Mouse (Mus musculus): ENCODE results near the gene Wbp1. TPM values are rescaled to one million over a fixed set of nuclear protein-coding genes. Genes with fewer than 3 reads are reported as not detected.

Wbp1 gene
- polyA plus RNA-seq, 1 experiment = 93.1 TPM

DNA sequence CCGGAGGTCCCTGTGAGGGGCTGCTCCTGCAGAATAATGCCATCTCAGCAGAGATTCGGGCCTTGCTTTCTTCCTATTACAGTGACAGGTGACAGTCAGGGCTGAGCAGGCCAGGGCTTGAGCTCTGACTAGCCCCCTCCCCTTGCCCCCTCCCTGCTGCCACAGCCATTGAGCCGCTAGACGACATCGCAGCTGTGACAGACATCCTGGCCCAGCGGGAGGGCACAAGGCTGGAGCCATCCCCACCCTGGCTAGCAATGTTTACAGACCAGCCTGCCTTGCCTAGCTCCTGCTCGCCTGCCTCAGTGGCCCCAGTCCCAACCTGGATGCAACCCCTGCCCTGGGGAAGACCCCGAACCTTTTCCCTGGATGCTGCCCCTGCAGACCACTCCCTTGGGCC is 30.4 kb upstream of the Wbp1 start:
- DNase-seq = no peak
- WGBS = 24% methylated on average over 8 of the region's 8 CpGs
- no peak overlapping the region for H3K27ac ChIP-seq (ENCODE audit: insufficient read depth, low read length)
- H3K4me1 ChIP-seq (ENCODE audit: control insufficient read depth, insufficient read depth, low read length) = no peaks in the 10 kb centered on the region
- H3K4me3 ChIP-seq (replicated peaks; ENCODE audit: insufficient read depth, low read depth, low read length) = no peak overlapping the region
- TF ChIP-seq CTCF (IDR thresholded peaks at IDR 0.05; ENCODE audit: borderline replicate concordance, insufficient read depth, low read depth, low read length) (no peak), POLR2A (IDR thresholded peaks at IDR 0.05; ENCODE audit: borderline replicate concordance, insufficient read depth, low read length) (no peak)
- no peaks in the 10 kb centered on the region for H3K27me3 ChIP-seq (ENCODE audit: control insufficient read depth, insufficient read depth, low read length)

DNA sequence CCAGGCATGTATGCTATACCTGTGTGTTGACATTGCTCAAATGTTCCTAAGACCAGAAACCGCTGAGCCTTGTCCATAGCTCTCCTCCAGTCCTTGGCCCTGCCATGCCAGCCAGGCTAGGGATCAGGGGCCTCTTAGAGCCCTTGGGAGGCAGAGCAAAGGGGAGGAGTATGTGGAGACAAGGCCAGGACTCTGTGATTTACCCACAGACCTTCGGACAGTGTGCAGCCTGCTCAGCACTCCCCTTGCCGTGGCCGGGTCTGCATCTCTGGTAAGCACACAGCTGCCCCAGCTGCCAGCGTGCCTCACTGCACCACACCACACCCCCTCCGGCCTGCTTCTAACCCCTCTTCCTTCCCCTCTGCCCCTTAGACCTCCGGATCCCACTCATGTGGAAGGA is 25.9 kb upstream of the Wbp1 start:
- Histone ChIP-seq H3K4me1 (ENCODE audit: control insufficient read depth, insufficient read depth, low read length) (no peaks in the 10 kb centered on the region), H3K27ac (ENCODE audit: insufficient read depth, low read length) (no peak overlapping the region), H3K4me3 (replicated peaks; ENCODE audit: insufficient read depth, low read depth, low read length) (no peak overlapping the region), H3K27me3 (ENCODE audit: control insufficient read depth, insufficient read depth, low read length) (no peaks in the 10 kb centered on the region)
- DNase-seq = no peak
- TF ChIP-seq POLR2A (IDR thresholded peaks at IDR 0.05; ENCODE audit: borderline replicate concordance, insufficient read depth, low read length) (no peak), CTCF (IDR thresholded peaks at IDR 0.05; ENCODE audit: borderline replicate concordance, insufficient read depth, low read depth, low read length) (no peak)
- WGBS = 55% methylated on average over 7 of the region's 7 CpGs

DNA sequence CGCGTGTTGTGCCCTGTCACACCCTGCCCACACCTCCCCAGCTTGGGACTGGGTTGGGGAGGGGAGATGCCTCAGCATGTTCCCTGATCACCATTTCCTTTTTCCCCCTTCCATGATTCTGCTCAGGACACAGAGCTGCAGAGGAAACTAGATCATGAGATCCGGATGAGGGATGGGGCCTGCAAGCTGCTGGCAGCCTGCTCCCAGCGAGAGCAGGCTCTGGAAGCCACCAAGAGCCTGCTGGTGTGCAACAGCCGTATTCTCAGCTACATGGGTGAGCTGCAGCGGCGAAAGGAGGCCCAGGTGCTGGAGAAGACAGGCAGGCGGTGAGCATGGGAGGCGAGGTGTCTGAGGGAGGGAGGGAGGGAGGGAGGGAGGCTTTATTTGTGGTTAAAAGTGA is 24.4 kb upstream of the Wbp1 start:
- no peaks in the 10 kb centered on the region for H3K4me1 ChIP-seq (ENCODE audit: control insufficient read depth, insufficient read depth, low read length)
- H3K4me3 ChIP-seq (replicated peaks; ENCODE audit: insufficient read depth, low read depth, low read length) = no peak overlapping the region
- TF ChIP-seq POLR2A (IDR thresholded peaks at IDR 0.05; ENCODE audit: borderline replicate concordance, insufficient read depth, low read length) (no peak), CTCF (IDR thresholded peaks at IDR 0.05; ENCODE audit: borderline replicate concordance, insufficient read depth, low read depth, low read length) (no peak)
- 74% methylated on average over 9 of the region's 9 CpGs for WGBS
- DNase-seq = no peak
- H3K27ac ChIP-seq (ENCODE audit: insufficient read depth, low read length) = no peak overlapping the region
- H3K27me3 ChIP-seq (ENCODE audit: control insufficient read depth, insufficient read depth, low read length) = no peaks in the 10 kb centered on the region

DNA sequence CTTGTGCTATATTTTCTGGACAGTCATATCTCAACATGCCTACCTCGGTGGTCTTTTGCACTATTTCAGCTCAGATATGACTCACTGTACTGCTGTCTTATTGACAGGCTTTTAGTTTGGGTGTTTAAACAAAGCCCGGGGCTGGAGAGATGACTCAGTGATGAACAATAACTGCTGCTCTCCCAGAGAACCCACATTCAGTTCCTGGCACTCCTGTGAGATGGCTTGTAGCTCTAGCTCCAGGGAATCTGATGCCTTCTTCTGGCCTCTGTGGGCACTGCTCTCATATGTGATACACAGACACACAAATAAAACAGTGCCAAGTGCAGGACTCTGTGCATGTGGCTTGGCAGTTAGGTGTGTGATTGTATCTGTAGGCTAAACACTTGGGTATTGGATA is 23.9 kb upstream of the Wbp1 start:
- no peaks in the 10 kb centered on the region for H3K27me3 ChIP-seq (ENCODE audit: control insufficient read depth, insufficient read depth, low read length)
- no peak for DNase-seq
- 71% methylated on average over 2 of the region's 2 CpGs for WGBS
- H3K4me3 ChIP-seq (replicated peaks; ENCODE audit: insufficient read depth, low read depth, low read length) = no peak overlapping the region
- H3K4me1 ChIP-seq (ENCODE audit: control insufficient read depth, insufficient read depth, low read length) = no peaks in the 10 kb centered on the region
- TF ChIP-seq CTCF (IDR thresholded peaks at IDR 0.05; ENCODE audit: borderline replicate concordance, insufficient read depth, low read depth, low read length) = no peak
- TF ChIP-seq POLR2A (IDR thresholded peaks at IDR 0.05; ENCODE audit: borderline replicate concordance, insufficient read depth, low read length) = no peak
- no peak overlapping the region for H3K27ac ChIP-seq (ENCODE audit: insufficient read depth, low read length)

DNA sequence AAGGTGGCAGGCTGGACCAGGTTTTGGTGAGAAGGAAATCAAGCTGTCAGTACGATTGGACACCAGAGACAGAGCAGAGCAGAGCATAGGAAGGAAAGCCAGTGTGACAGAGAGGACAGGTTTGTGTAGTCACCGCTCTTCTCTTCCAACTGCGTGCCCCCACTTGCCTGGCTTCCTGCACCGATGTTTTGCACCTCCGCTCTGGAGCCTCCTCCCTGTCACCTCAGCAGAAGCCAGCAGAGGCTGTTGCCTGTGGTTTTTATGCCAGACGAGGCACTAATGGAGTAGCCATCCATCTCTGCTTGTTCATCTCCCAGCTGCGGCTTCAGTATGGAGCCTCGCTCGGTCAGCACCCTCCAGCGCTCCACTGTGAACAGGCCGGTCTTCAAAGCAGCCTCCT is 21.5 kb upstream of the Wbp1 start:
- no peak overlapping the region for H3K4me3 ChIP-seq (replicated peaks; ENCODE audit: insufficient read depth, low read depth, low read length)
- H3K4me1 ChIP-seq (ENCODE audit: control insufficient read depth, insufficient read depth, low read length) = no peaks in the 10 kb centered on the region
- DNase-seq = no peak
- WGBS = 65% methylated on average over 11 of the region's 11 CpGs
- TF ChIP-seq POLR2A (IDR thresholded peaks at IDR 0.05; ENCODE audit: borderline replicate concordance, insufficient read depth, low read length) = no peak
- TF ChIP-seq CTCF (IDR thresholded peaks at IDR 0.05; ENCODE audit: borderline replicate concordance, insufficient read depth, low read depth, low read length) = no peak
- H3K27ac ChIP-seq (ENCODE audit: insufficient read depth, low read length) = no peak overlapping the region
- H3K27me3 ChIP-seq (ENCODE audit: control insufficient read depth, insufficient read depth, low read length) = no peaks in the 10 kb centered on the region

DNA sequence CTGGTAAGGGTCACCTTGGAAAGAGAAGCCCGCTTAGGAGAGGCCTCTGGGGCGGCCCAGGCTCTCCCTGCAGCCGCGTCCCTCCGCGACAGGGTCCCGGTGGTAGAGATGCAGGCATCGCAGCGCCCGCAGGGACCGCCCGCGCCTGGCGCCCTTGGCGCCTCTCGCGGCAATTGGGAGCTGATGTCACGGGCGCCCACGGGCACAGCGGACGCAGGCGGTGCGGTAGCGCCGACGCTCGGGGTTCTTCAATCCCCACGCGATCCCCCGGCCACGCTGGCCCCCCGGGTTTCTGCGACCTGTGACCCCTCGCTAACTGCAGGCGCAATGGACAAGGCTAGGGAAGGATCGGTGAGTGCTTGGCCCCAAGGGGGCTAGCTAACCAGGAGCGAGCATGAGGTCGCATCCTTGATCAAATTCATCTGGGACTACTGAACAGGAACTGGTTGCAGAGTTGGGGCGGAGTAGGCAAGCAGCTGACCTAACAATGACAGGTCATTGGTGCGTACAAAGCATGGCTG is 20.9 kb upstream of the Wbp1 start:
- TF ChIP-seq POLR2A (IDR thresholded peaks at IDR 0.05; ENCODE audit: borderline replicate concordance, insufficient read depth, low read length) = no peak
- no peak for TF ChIP-seq CTCF (IDR thresholded peaks at IDR 0.05; ENCODE audit: borderline replicate concordance, insufficient read depth, low read depth, low read length)
- Histone ChIP-seq H3K4me1 (ENCODE audit: control insufficient read depth, insufficient read depth, low read length) (no peaks in the 10 kb centered on the region), H3K27me3 (ENCODE audit: control insufficient read depth, insufficient read depth, low read length) (no peaks in the 10 kb centered on the region), H3K4me3 (replicated peaks; ENCODE audit: insufficient read depth, low read depth, low read length) (peak overlapping the region; percentile 28), H3K27ac (ENCODE audit: insufficient read depth, low read length) (no peak overlapping the region)
- WGBS = 6% methylated on average over 41 of the region's 41 CpGs
- DNase-seq = peak in 1 of 2 experiments; percentile 48

DNA sequence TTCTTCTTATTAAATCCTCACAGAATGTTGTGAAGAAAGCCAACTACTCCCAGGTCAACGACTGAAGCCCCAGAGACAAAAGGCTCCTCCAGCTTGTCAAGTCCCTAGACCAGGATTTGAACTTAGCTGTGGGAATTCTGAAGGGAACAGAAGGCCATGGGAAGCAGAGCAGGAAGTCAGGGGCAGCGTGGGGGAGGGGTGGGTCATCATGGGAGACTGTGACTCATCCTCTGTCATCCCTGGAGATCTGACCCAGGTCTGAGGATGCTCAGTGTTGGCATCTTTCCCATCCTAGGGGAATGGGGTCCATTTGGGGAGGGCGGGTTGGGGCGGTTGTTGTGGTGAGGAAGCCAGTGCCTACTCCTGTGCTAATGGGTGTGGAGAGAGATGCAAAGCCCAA is 20.3 kb upstream of the Wbp1 start:
- Histone ChIP-seq H3K27me3 (ENCODE audit: control insufficient read depth, insufficient read depth, low read length) (no peaks in the 10 kb centered on the region; the same call in 1 of the 2 replicates), H3K27ac (ENCODE audit: insufficient read depth, low read length) (no peak overlapping the region), H3K4me3 (replicated peaks; ENCODE audit: insufficient read depth, low read depth, low read length) (no peak overlapping the region), H3K4me1 (ENCODE audit: control insufficient read depth, insufficient read depth, low read length) (no peaks in the 10 kb centered on the region)
- DNase-seq = no peak
- TF ChIP-seq CTCF (IDR thresholded peaks at IDR 0.05; ENCODE audit: borderline replicate concordance, insufficient read depth, low read depth, low read length) (no peak), POLR2A (IDR thresholded peaks at IDR 0.05; ENCODE audit: borderline replicate concordance, insufficient read depth, low read length) (no peak)
- WGBS = 38% methylated on average over 4 of the region's 4 CpGs

DNA sequence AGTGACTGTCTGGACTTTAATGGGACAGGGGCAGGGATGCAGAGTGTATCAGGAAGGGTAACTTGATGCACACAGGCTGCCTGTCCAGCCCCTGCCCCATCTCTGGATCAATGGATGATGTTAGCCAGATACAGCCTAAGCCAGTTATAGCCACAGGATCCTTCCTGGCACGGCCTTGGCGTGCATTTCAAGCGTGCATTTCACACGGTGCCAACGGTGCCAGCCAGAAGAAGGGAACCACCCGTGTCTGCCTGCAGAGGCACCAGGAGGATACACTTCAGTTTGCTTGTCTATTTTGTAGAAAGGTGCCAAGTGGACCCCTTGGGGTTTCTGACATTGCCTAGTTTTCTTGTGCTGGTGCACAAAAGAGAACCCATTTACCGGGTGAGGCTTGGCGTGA is 18.7 kb upstream of the Wbp1 start:
- WGBS = 31% methylated on average over 8 of the region's 8 CpGs
- TF ChIP-seq CTCF (IDR thresholded peaks at IDR 0.05; ENCODE audit: borderline replicate concordance, insufficient read depth, low read depth, low read length) = no peak
- no peak for TF ChIP-seq POLR2A (IDR thresholded peaks at IDR 0.05; ENCODE audit: borderline replicate concordance, insufficient read depth, low read length)
- no peaks in the 10 kb centered on the region for H3K4me1 ChIP-seq (ENCODE audit: control insufficient read depth, insufficient read depth, low read length)

More for the DNA sequence above, 18.7 kb upstream of the Wbp1 start:
- no peak overlapping the region for H3K4me3 ChIP-seq (replicated peaks; ENCODE audit: insufficient read depth, low read depth, low read length)
- no peaks in the 10 kb centered on the region; the same call in 1 of the 2 replicates for H3K27me3 ChIP-seq (ENCODE audit: control insufficient read depth, insufficient read depth, low read length)
- no peak overlapping the region for H3K27ac ChIP-seq (ENCODE audit: insufficient read depth, low read length)
- DNase-seq = no peak
